17 mouse cellular contexts compared by ENCODE assay signal in the genomic region with DNA sequence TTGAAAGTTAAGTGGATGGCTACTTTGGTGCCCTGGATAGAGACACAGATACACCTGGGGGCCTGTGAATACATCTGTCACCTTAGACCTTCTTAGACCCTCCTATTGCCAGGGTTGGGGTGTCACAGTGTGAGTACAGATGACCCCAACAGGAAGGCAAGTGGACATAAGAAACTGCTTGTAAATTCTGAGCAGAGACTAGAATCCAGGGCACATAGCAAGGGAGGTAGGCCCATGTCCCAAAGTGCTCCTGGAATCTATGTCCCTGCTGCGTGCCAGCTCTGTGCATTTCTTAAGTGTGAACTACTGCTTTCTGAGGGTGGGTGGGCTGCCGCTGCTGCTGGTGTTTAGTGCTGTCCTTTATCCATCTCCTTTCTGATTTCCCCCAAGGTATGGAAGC. TPM values are rescaled to one million over a fixed set of nuclear protein-coding genes. Genes with fewer than 3 reads are reported as not detected.
DNase-seq lines count a peak whose midpoint lies in the region; ATAC-seq lines count a peak whose summit lies in the region.
"Had no signal": no experiment of that assay in that cellular context is flagged by ENCODE, and none has a peak within 500 bp of the region (broad histone marks: within the 10 kb centered on the region; RNA-seq: fewer than 3 reads in every experiment).

No protein-coding gene starts in this region.

- no peak overlapping the region for H3K4me2 ChIP-seq in liver, embryonic 12.5 days
- peak overlapping the region; percentile 83 for H3K4me2 ChIP-seq in intestine, embryonic 14.5 days (ENCODE audit: low read length)
- H3K4me2 ChIP-seq in stomach, embryonic 14.5 days (replicated peaks; ENCODE audit: low read depth, low read length): peak overlapping the region; percentile 86

- peak; percentile 32 for DNase-seq in adrenal gland, adult 2 months
- DNase-seq in adrenal gland, postnatal 14 days: no peak
- no peak for DNase-seq in liver
- peak; percentile 56 for DNase-seq in intestine, embryonic 14.5 days (ENCODE audit: low spot score)
- DNase-seq in thymus, postnatal 25 days: no peak
- DNase-seq in cerebellum, adult 11 months: no peak
- DNase-seq: adrenal gland, adult 8-10 months; cerebellum, adult 11-12 months; right cerebral cortex, postnatal 25 days had no signal

- H3K9me3 ChIP-seq in liver, embryonic 12.5 days (replicated peaks): no peaks in the 10 kb centered on the region
- no peaks in the 10 kb centered on the region for H3K9me3 ChIP-seq in intestine, embryonic 14.5 days (ENCODE audit: control insufficient read depth, low read length)
- no peaks in the 10 kb centered on the region for H3K9me3 ChIP-seq in stomach, embryonic 14.5 days (ENCODE audit: control insufficient read depth, low read depth, low read length)

- peaks cover 16% of the 10 kb centered on the region for H3K4me1 ChIP-seq in liver, embryonic 12.5 days
- peaks cover 55% of the 10 kb centered on the region for H3K4me1 ChIP-seq in intestine, embryonic 14.5 days (replicated peaks; ENCODE audit: control insufficient read depth, insufficient read depth, low read length)
- peaks cover 42% of the 10 kb centered on the region for H3K4me1 ChIP-seq in stomach, embryonic 14.5 days (ENCODE audit: control insufficient read depth, insufficient read depth, low read length)

- H3K9ac ChIP-seq in liver, embryonic 12.5 days: no peak overlapping the region
- H3K9ac ChIP-seq in intestine, embryonic 14.5 days (ENCODE audit: low read length): peak overlapping the region; percentile 87
- H3K9ac ChIP-seq in stomach, embryonic 14.5 days (replicated peaks; ENCODE audit: low read depth, low read length): peak overlapping the region; percentile 99; the same call in 1 of the 2 replicates

- WGBS in liver, embryonic 12.5 days (ENCODE audit: insufficient replicate concordance): 58% methylated on average over 2 of the region's 2 CpGs
- 45% methylated on average over 2 of the region's 2 CpGs for WGBS in intestine, embryonic 14.5 days
- whole genome bisulfite sequencing in stomach, embryonic 14.5 days: 36% methylated on average over 2 of the region's 2 CpGs

- no peak for ATAC-seq in liver, embryonic 12.5 days
- ATAC-seq in intestine, embryonic 14.5 days (replicated peaks; ENCODE audit: low FRiP score, low TSS enrichment, low read depth): no peak
- ATAC-seq in stomach, embryonic 14.5 days (ENCODE audit: insufficient number of reproducible peaks, insufficient read depth, low FRiP score, low read depth): no peak

- H3K36me3 ChIP-seq in liver, embryonic 12.5 days: no peaks in the 10 kb centered on the region
- peaks cover 8% of the 10 kb centered on the region; the same call in 1 of the 2 replicates for H3K36me3 ChIP-seq in intestine, embryonic 14.5 days (ENCODE audit: control insufficient read depth, insufficient read depth, low read length)
- H3K36me3 ChIP-seq in stomach, embryonic 14.5 days (ENCODE audit: control insufficient read depth, insufficient read depth, low read length): peaks cover 10% of the 10 kb centered on the region; the same call in 1 of the 2 replicates

- H3K27ac ChIP-seq in liver, embryonic 12.5 days: peak overlapping the region; percentile 54; the same call in 1 of the 2 replicates
- peak overlapping the region; percentile 99 for H3K27ac ChIP-seq in intestine, embryonic 14.5 days (ENCODE audit: low read depth)
- H3K27ac ChIP-seq in stomach, embryonic 14.5 days (ENCODE audit: low read length): peak overlapping the region; percentile 100
- H3K27ac ChIP-seq: macrophage had no signal

- H3K4me3 ChIP-seq in liver, embryonic 12.5 days: no peak overlapping the region
- no peak overlapping the region for H3K4me3 ChIP-seq in intestine, embryonic 14.5 days (ENCODE audit: low read depth, low read length)
- no peak overlapping the region for H3K4me3 ChIP-seq in stomach, embryonic 14.5 days (ENCODE audit: low read depth, low read length)

- peaks cover 93% of the 10 kb centered on the region for H3K27me3 ChIP-seq in liver, embryonic 12.5 days (replicated peaks)
- no peaks in the 10 kb centered on the region for H3K27me3 ChIP-seq in intestine, embryonic 14.5 days (replicated peaks; ENCODE audit: control insufficient read depth, insufficient read depth, low read length)
- H3K27me3 ChIP-seq in stomach, embryonic 14.5 days (ENCODE audit: control insufficient read depth, insufficient read depth, low read length): no peaks in the 10 kb centered on the region

RNA-seq across cellular contexts. Expression of a gene that starts 0.5 kb away (rescaled TPM):
- 10 to 100 TPM; 18.7 to 22.6 TPM for total RNA-seq in adrenal gland, adult 2 months (2021)
- 69.6 and 86.1 TPM in 2 replicates for polyA plus RNA-seq in adrenal gland, adult 2 months (2012; rRNA removed)
- 18.0 and 19.3 TPM in 2 replicates for total RNA-seq in adrenal gland, postnatal 14 days (2021)
- 4.4 and 4.6 TPM in 2 replicates for polyA plus RNA-seq in liver, embryonic 12.5 days (2016; fragmentation: Nextera tagmentation; extraction: Ambion mirVana)
- polyA plus RNA-seq in intestine, embryonic 14.5 days (2014; fragmentation: Nextera tagmentation; extraction: Ambion mirVana): 22.9 and 27.9 TPM in 2 replicates
- 23.1 and 25.9 TPM in 2 replicates for polyA plus RNA-seq in stomach, embryonic 14.5 days (2014; fragmentation: Nextera tagmentation; extraction: Ambion mirVana)
- total RNA-seq: left cerebral cortex, postnatal 36 days; MEL; neutrophil, adult 5-6 weeks had no signal
- polyA plus RNA-seq: frontal cortex, adult 2 months; macrophage had no signal

RNA-seq across cellular contexts. Expression of a gene that starts 14.8 kb away (rescaled TPM):
- not detected for total RNA-seq in adrenal gland, adult 2 months (2021)
- not detected in 2 replicates for polyA plus RNA-seq in adrenal gland, adult 2 months (2012; rRNA removed)
- not detected in 2 replicates for total RNA-seq in adrenal gland, postnatal 14 days (2021)
- 0.14 and 0.22 TPM in 2 replicates for polyA plus RNA-seq in liver, embryonic 12.5 days (2016; fragmentation: Nextera tagmentation; extraction: Ambion mirVana)
- 0.36 and 0.42 TPM in 2 replicates for polyA plus RNA-seq in intestine, embryonic 14.5 days (2014; fragmentation: Nextera tagmentation; extraction: Ambion mirVana)
- polyA plus RNA-seq in stomach, embryonic 14.5 days (2014; fragmentation: Nextera tagmentation; extraction: Ambion mirVana): 0.22 and 0.32 TPM in 2 replicates
- total RNA-seq: adrenal gland, adult 8-10 months; left cerebral cortex, postnatal 36 days; MEL; neutrophil, adult 5-6 weeks had no signal
- polyA plus RNA-seq: frontal cortex, adult 2 months; large intestine, adult 2 months; macrophage had no signal

RNA-seq across cellular contexts. Expression of a gene that starts 27.7 kb away (rescaled TPM):
- total RNA-seq in adrenal gland, adult 2 months (2021): 10 to 100 TPM; 20.1 to 21.9 TPM
- polyA plus RNA-seq in adrenal gland, adult 2 months (2012; rRNA removed): 89.4 and 94.9 TPM in 2 replicates
- total RNA-seq in adrenal gland, postnatal 14 days (2021): 17.1 and 26.0 TPM in 2 replicates
- 0.31 and 0.36 TPM in 2 replicates for polyA plus RNA-seq in liver, embryonic 12.5 days (2016; fragmentation: Nextera tagmentation; extraction: Ambion mirVana)
- polyA plus RNA-seq in intestine, embryonic 14.5 days (2014; fragmentation: Nextera tagmentation; extraction: Ambion mirVana): 3.7 and 4.9 TPM in 2 replicates
- 3.6 and 4.7 TPM in 2 replicates for polyA plus RNA-seq in stomach, embryonic 14.5 days (2014; fragmentation: Nextera tagmentation; extraction: Ambion mirVana)
- total RNA-seq: left cerebral cortex, postnatal 36 days; MEL had no signal
- polyA plus RNA-seq: frontal cortex, adult 2 months had no signal

RNA-seq across cellular contexts. Expression of a gene that starts 32.7 kb away (rescaled TPM):
- 10 to 100 TPM; 16.7 to 21.8 TPM for total RNA-seq in adrenal gland, adult 2 months (2021)
- polyA plus RNA-seq in adrenal gland, adult 2 months (2012; rRNA removed): 27.9 and 30.0 TPM in 2 replicates
- total RNA-seq in adrenal gland, postnatal 14 days (2021): 14.0 and 15.7 TPM in 2 replicates
- polyA plus RNA-seq in liver, embryonic 12.5 days (2016; fragmentation: Nextera tagmentation; extraction: Ambion mirVana): 0.62 and 0.66 TPM in 2 replicates
- polyA plus RNA-seq in intestine, embryonic 14.5 days (2014; fragmentation: Nextera tagmentation; extraction: Ambion mirVana): 3.5 and 3.8 TPM in 2 replicates
- polyA plus RNA-seq in stomach, embryonic 14.5 days (2014; fragmentation: Nextera tagmentation; extraction: Ambion mirVana): 3.5 and 3.7 TPM in 2 replicates
- total RNA-seq: left cerebral cortex, postnatal 36 days; MEL had no signal
- polyA plus RNA-seq: frontal cortex, adult 2 months had no signal

RNA-seq across cellular contexts. Expression of a gene that starts 47.7 kb away (rescaled TPM):
- 10 to 100 TPM; 15.2 to 31.6 TPM for total RNA-seq in adrenal gland, adult 2 months (2021)
- 43.4 and 45.6 TPM in 2 replicates for polyA plus RNA-seq in adrenal gland, adult 2 months (2012; rRNA removed)
- 17.1 and 18.7 TPM in 2 replicates for total RNA-seq in adrenal gland, postnatal 14 days (2021)
- polyA plus RNA-seq in liver, embryonic 12.5 days (2016; fragmentation: Nextera tagmentation; extraction: Ambion mirVana): 1.3 and 1.5 TPM in 2 replicates
- polyA plus RNA-seq in intestine, embryonic 14.5 days (2014; fragmentation: Nextera tagmentation; extraction: Ambion mirVana): 49.6 and 51.6 TPM in 2 replicates
- polyA plus RNA-seq in stomach, embryonic 14.5 days (2014; fragmentation: Nextera tagmentation; extraction: Ambion mirVana): 21.2 and 23.3 TPM in 2 replicates
- total RNA-seq: left cerebral cortex, postnatal 36 days; MEL; neutrophil, adult 5-6 weeks had no signal
- polyA plus RNA-seq: frontal cortex, adult 2 months; macrophage had no signal

Comparison
In these comparisons a context has a peak if more than half of its experiments do, and no peak if none do; other contexts are left out.
1. DNase-seq: peak in adrenal gland, adult 2 months (single experiment) and intestine, embryonic 14.5 days (single experiment); none in adrenal gland, postnatal 14 days (single experiment), liver (single experiment), thymus, postnatal 25 days (single experiment) and cerebellum, adult 11 months (single experiment).
2. RNA of a gene that starts 27.7 kb away (polyA plus RNA-seq): 89.4 to 94.9 TPM in adrenal gland, adult 2 months; 3.7 to 4.9 TPM in intestine, embryonic 14.5 days, 3.6 to 4.7 TPM in stomach, embryonic 14.5 days and 0.31 to 0.36 TPM in liver, embryonic 12.5 days; every median in the first group is over 10 times any median in the second.
3. Peak in every context shown above with its lines, with median percentiles within 50 percentile points of each other: H3K27ac ChIP-seq.